Mouse (Mus musculus) forebrain, embryonic 10.5 days (tissue): ENCODE measurements around the gene Dnm3. TPM values are rescaled to one million over a fixed set of nuclear protein-coding genes. Genes with fewer than 3 reads are reported as not detected.

ENCODE experiments used
- DNase-seq: peaks from one replicate; pipeline ENCODE4 v3.0.0-alpha.2; 2017; ENCODE audit warnings: low spot score; ENCODE audit errors: extremely low spot score
- H3K27ac ChIP-seq: fragments of 300-500 bp; sonication (generic); 2 replicates; pipeline ENCODE4 v1.5.1; 2016; ENCODE audit warnings: mild to moderate bottlenecking
- H3K27me3 ChIP-seq: fragments of 300-500 bp; sonication (generic); 2 replicates; pipeline ENCODE4 v1.6.1; 2016; ENCODE audit warnings: mild to moderate bottlenecking; ENCODE audit not compliant: poor library complexity, severe bottlenecking
- H3K36me3 ChIP-seq: fragments of 300-500 bp; sonication (generic); replicated peaks from 2 replicates; pipeline ENCODE4 v1.6.1; 2016; ENCODE audit warnings: mild to moderate bottlenecking, moderate library complexity
- H3K4me1 ChIP-seq: fragments of 300-500 bp; sonication (generic); 2 replicates; pipeline ENCODE4 v1.6.1; 2016
- H3K4me3 ChIP-seq: fragments of 300-500 bp; sonication (generic); 2 replicates; pipeline ENCODE4 v1.5.1; 2016; ENCODE audit warnings: mild to moderate bottlenecking, moderate library complexity
- H3K9me3 ChIP-seq: fragments of 300-500 bp; sonication (generic); 2 replicates; pipeline ENCODE4 v1.6.1; 2016; ENCODE audit warnings: mild to moderate bottlenecking, moderate library complexity
- WGBS: fragments of 180-500 bp; shearing (Covaris S2); methylation state at CpG from one replicate; pipeline ENCODE4 v1.1.7; 2016; 5-methylcytosine and 5-hydroxymethylcytosine counted together
- polyA plus RNA-seq: library from polyadenylated mRNA; unstranded; fragments of >200 nt; fragmentation: Nextera tagmentation; extraction: Ambion mirVana; gene quantifications from 2 replicates; pipeline ENCODE4 v1.2.1, GENCODE M21; 2016

The Dnm3 gene
- polyA plus RNA-seq, 1 experiment from 2014 or later: 2.6 TPM

GRCm38 (mm10) chr1:162015247-162015862 lies 462.5 kb downstream of the Dnm3 start:
- 75% methylated on average over 8 of the region's 8 CpGs for WGBS
- H3K9me3 ChIP-seq: no peaks in the 10 kb centered on the region
- peaks cover 48% of the 10 kb centered on the region for H3K4me1 ChIP-seq
- H3K27me3 ChIP-seq: no peaks in the 10 kb centered on the region
- DNase-seq: no peak
- H3K27ac ChIP-seq: peak overlapping the region; percentile 80
- H3K4me3 ChIP-seq: no peak overlapping the region
- H3K36me3 ChIP-seq: no peaks in the 10 kb centered on the region

- Histone ChIP-seq H3K9me3 (no peaks in the 10 kb centered on the region), H3K4me3 (no peak overlapping the region), H3K27me3 (no peaks in the 10 kb centered on the region), H3K4me1 (peaks cover 46% of the 10 kb centered on the region), H3K36me3 (no peaks in the 10 kb centered on the region), H3K27ac (peak overlapping the region; percentile 59)
- 88% methylated on average over 4 of the region's 4 CpGs for WGBS
- no peak for DNase-seq
Observed at GRCm38 (mm10) chr1:162013561-162013960, 464.3 kb downstream of the Dnm3 start.

GRCm38 (mm10) chr1:162011523-162012245 lies 466.1 kb downstream of the Dnm3 start:
- 82% methylated on average over 16 of the region's 16 CpGs for WGBS
- Histone ChIP-seq H3K27ac (0 out of 2 replicates have a peak overlapping the region, but pooled peaks have one; percentile 51), H3K27me3 (no peaks in the 10 kb centered on the region), H3K9me3 (no peaks in the 10 kb centered on the region), H3K4me3 (no peak overlapping the region), H3K4me1 (peaks cover 53% of the 10 kb centered on the region), H3K36me3 (no peaks in the 10 kb centered on the region)
- no peak for DNase-seq

GRCm38 (mm10) chr1:162009086-162009485 lies 468.7 kb downstream of the Dnm3 start:
- no peaks in the 10 kb centered on the region for H3K27me3 ChIP-seq
- 76% methylated on average over 8 of the region's 8 CpGs for WGBS
- no peak overlapping the region for H3K4me3 ChIP-seq
- H3K4me1 ChIP-seq: peaks cover 50% of the 10 kb centered on the region
- no peaks in the 10 kb centered on the region for H3K36me3 ChIP-seq
- no peaks in the 10 kb centered on the region for H3K9me3 ChIP-seq
- no peak for DNase-seq
- peak overlapping the region; percentile 80 for H3K27ac ChIP-seq

GRCm38 (mm10) chr1:162008631-162009067 lies 469.2 kb downstream of the Dnm3 start:
- peaks cover 54% of the 10 kb centered on the region for H3K4me1 ChIP-seq
- DNase-seq: no peak
- H3K27me3 ChIP-seq: no peaks in the 10 kb centered on the region
- no peaks in the 10 kb centered on the region for H3K9me3 ChIP-seq
- no peak overlapping the region for H3K4me3 ChIP-seq
- 42% methylated on average over 8 of the region's 8 CpGs for WGBS
- no peaks in the 10 kb centered on the region for H3K36me3 ChIP-seq
- H3K27ac ChIP-seq: peak overlapping the region; percentile 80

- DNase-seq: no peak
- no peaks in the 10 kb centered on the region for H3K27me3 ChIP-seq
- no peaks in the 10 kb centered on the region for H3K9me3 ChIP-seq
- no peak overlapping the region for H3K4me3 ChIP-seq
- H3K27ac ChIP-seq: peak overlapping the region; percentile 80
- no peaks in the 10 kb centered on the region for H3K36me3 ChIP-seq
- peaks cover 54% of the 10 kb centered on the region for H3K4me1 ChIP-seq
- WGBS: 48% methylated on average over 4 of the region's 4 CpGs
Observed at GRCm38 (mm10) chr1:162008208-162008607, 469.6 kb downstream of the Dnm3 start.

- Histone ChIP-seq H3K9me3 (no peaks in the 10 kb centered on the region), H3K27ac (0 out of 2 replicates have a peak overlapping the region, but pooled peaks have one; percentile 35), H3K36me3 (no peaks in the 10 kb centered on the region), H3K4me1 (peaks cover 54% of the 10 kb centered on the region), H3K27me3 (no peaks in the 10 kb centered on the region), H3K4me3 (no peak overlapping the region)
- no peak for DNase-seq
- 89% methylated on average over 9 of the region's 9 CpGs for WGBS
Observed at GRCm38 (mm10) chr1:162006109-162006508, 471.7 kb downstream of the Dnm3 start.

GRCm38 (mm10) chr1:162004821-162005770 lies 472.7 kb downstream of the Dnm3 start:
- H3K4me1 ChIP-seq: peaks cover 64% of the 10 kb centered on the region
- H3K4me3 ChIP-seq: no peak overlapping the region; the same call in 1 of the 2 replicates
- DNase-seq: no peak
- no peaks in the 10 kb centered on the region for H3K9me3 ChIP-seq
- peak overlapping the region; percentile 77 for H3K27ac ChIP-seq
- 63% methylated on average over 23 of the region's 23 CpGs for WGBS
- H3K27me3 ChIP-seq: no peaks in the 10 kb centered on the region
- H3K36me3 ChIP-seq: no peaks in the 10 kb centered on the region

- WGBS: 61% methylated on average over 7 of the region's 7 CpGs
- no peaks in the 10 kb centered on the region for H3K9me3 ChIP-seq
- H3K4me1 ChIP-seq: peaks cover 71% of the 10 kb centered on the region
- no peaks in the 10 kb centered on the region for H3K36me3 ChIP-seq
- no peak overlapping the region for H3K4me3 ChIP-seq
- H3K27me3 ChIP-seq: no peaks in the 10 kb centered on the region
- DNase-seq: no peak
- H3K27ac ChIP-seq: peak overlapping the region; percentile 77
Observed at GRCm38 (mm10) chr1:162004518-162004780, 473.4 kb downstream of the Dnm3 start.

GRCm38 (mm10) chr1:162003729-162004517 lies 473.9 kb downstream of the Dnm3 start:
- Histone ChIP-seq H3K27ac (peak overlapping the region; percentile 77), H3K9me3 (no peaks in the 10 kb centered on the region), H3K4me3 (no peak overlapping the region), H3K36me3 (no peaks in the 10 kb centered on the region), H3K4me1 (peaks cover 71% of the 10 kb centered on the region), H3K27me3 (no peaks in the 10 kb centered on the region)
- DNase-seq: no peak
- 62% methylated on average over 14 of the region's 14 CpGs for WGBS

- H3K27ac ChIP-seq: peak overlapping the region; percentile 62
- H3K4me3 ChIP-seq: no peak overlapping the region
- WGBS: 84% methylated on average over 8 of the region's 8 CpGs
- H3K4me1 ChIP-seq: peaks cover 57% of the 10 kb centered on the region
- no peaks in the 10 kb centered on the region for H3K9me3 ChIP-seq
- H3K27me3 ChIP-seq: no peaks in the 10 kb centered on the region
- DNase-seq: no peak
- H3K36me3 ChIP-seq: no peaks in the 10 kb centered on the region
Observed at GRCm38 (mm10) chr1:162001328-162001727, 476.5 kb downstream of the Dnm3 start.

GRCm38 (mm10) chr1:161999882-162000371 lies 477.9 kb downstream of the Dnm3 start:
- 4% methylated on average over 4 of the region's 4 CpGs for WGBS
- Histone ChIP-seq H3K36me3 (no peaks in the 10 kb centered on the region), H3K4me3 (peak overlapping the region; percentile 18)

More at GRCm38 (mm10) chr1:161999882-162000371, 477.9 kb downstream of the Dnm3 start:
- peaks cover 50% of the 10 kb centered on the region for H3K4me1 ChIP-seq
- H3K9me3 ChIP-seq: no peaks in the 10 kb centered on the region
- H3K27ac ChIP-seq: peak overlapping the region; percentile 87
- peak; percentile 67 for DNase-seq
- H3K27me3 ChIP-seq: no peaks in the 10 kb centered on the region
